Mouse (Mus musculus) Patski (cell line): ENCODE measurements around the gene Pip4k2a. TPM values are rescaled to one million over a fixed set of nuclear protein-coding genes. Genes with fewer than 3 reads are reported as not detected.

Experiments
- ATAC-seq: fragments of 100-300 bp; one replicate; pipeline ENCODE4 v1.8.0; 2021
- CTCF ChIA-PET: fragments of 350-600 bp; sonication (Branson Sonifier 250); formaldehyde crosslinking; loops from one replicate; lab custom pipeline; 2022; ENCODE audit warnings: inconsistent platforms; lab: Charles Lee
- POLR2A ChIA-PET: fragments of 350-600 bp; sonication (Branson Sonifier 250); formaldehyde crosslinking; loops from one replicate; lab custom pipeline; 2022; ENCODE audit warnings: antibody characterized with exemption, inconsistent platforms; lab: Charles Lee
- DNase-seq: peaks from one replicate; pipeline ENCODE4 v3.0.0-alpha.2; 2011; ENCODE audit warnings: low read depth, low spot score
- H3K27me3 ChIP-seq: fragments of 371-371 bp; one replicate; pipeline ENCODE4 v1.5.1; 2021
- CTCF ChIP-seq: fragments of 100-300 bp; IDR thresholded peaks from one replicate; pipeline ENCODE4 v1.5.1; 2021
- in situ Hi-C: fragments of 300-500 bp; cut with MboI; formaldehyde crosslinking; loops from 3 replicates; pipeline ENCODE4 v1.11.1; 2018; ENCODE audit warnings: low pct_unique_long_range_greater_than_20kb, mixed read lengths
- polyA plus RNA-seq: library from polyadenylated mRNA; unstranded; gene quantifications from one replicate; pipeline ENCODE4 v1.2.3, GENCODE M21; 2021

The Pip4k2a gene
- polyA plus RNA-seq, 1 experiment from 2014 or later = 17.6 TPM

GRCm38 (mm10) chr2:19006124-19006523 is 8.2 kb upstream of the Pip4k2a start:
- no peak for TF ChIP-seq CTCF
- POLR2A ChIA-PET = no interaction called here
- CTCF ChIA-PET = no interaction called here
- ATAC-seq = no peak
- peaks cover 4% of the 10 kb centered on the region for H3K27me3 ChIP-seq
- in situ Hi-C loops = no loop called here
- DNase-seq = no peak

GRCm38 (mm10) chr2:19004801-19005200 is 6.9 kb upstream of the Pip4k2a start:
- peaks cover 4% of the 10 kb centered on the region for H3K27me3 ChIP-seq
- in situ Hi-C loops = no loop called here
- CTCF ChIA-PET = no interaction called here
- no peak for ATAC-seq
- POLR2A ChIA-PET = no interaction called here
- TF ChIP-seq CTCF = no peak
- DNase-seq = no peak

GRCm38 (mm10) chr2:18999395-18999794 is 1.5 kb upstream of the Pip4k2a start:
- H3K27me3 ChIP-seq = no peaks in the 10 kb centered on the region
- in situ Hi-C loops = loop anchor here (10.0 kb wide), 2 partner anchors 235 to 325 kb away; partner anchors contain the start of genes Bmi1 and Commd3
- ATAC-seq (no peak), DNase-seq (no peak)
- ChIA-PET POLR2A (interaction anchor here (1.0 kb wide), 1 partner anchor 37 kb away, joined by 3 read pairs; no protein-coding TSS in a partner anchor), CTCF (no interaction called here)
- TF ChIP-seq CTCF = no peak

GRCm38 (mm10) chr2:18997387-18997971 is 447 bp downstream of the Pip4k2a start:
- POLR2A ChIA-PET = interaction anchor here (0.5 to 0.8 kb wide), 5 partner anchors 48 to 937 kb away, joined by 3 to 4 read pairs (median 3); no protein-coding TSS in a partner anchor
- CTCF ChIA-PET = interaction anchor here (1.6 to 2.0 kb wide), 3 partner anchors 66 to 125 kb away, joined by 4 to 5 read pairs (median 5); no protein-coding TSS in a partner anchor
- no peak for TF ChIP-seq CTCF
- ATAC-seq = peak; percentile 65
- in situ Hi-C loops = loop anchor here (10.0 kb wide), 2 partner anchors 233 to 323 kb away; partner anchors contain the start of genes Bmi1 and Commd3
- DNase-seq = no peak
- no peaks in the 10 kb centered on the region for H3K27me3 ChIP-seq

GRCm38 (mm10) chr2:18996451-18997211 is 1.3 kb downstream of the Pip4k2a start:
- DNase-seq (no peak), ATAC-seq (no peak)
- POLR2A ChIA-PET = interaction anchor here (0.5 to 0.8 kb wide), 2 partner anchors 73 to 936 kb away, joined by 4 to 6 read pairs; no protein-coding TSS in a partner anchor
- in situ Hi-C loops = loop anchor here (10.0 kb wide), 2 partner anchors 232 to 322 kb away; partner anchors contain the start of genes Bmi1 and Commd3
- CTCF ChIA-PET = interaction anchor here (1.7 to 2.0 kb wide), 2 partner anchors 65 to 124 kb away, joined by 5 read pairs; no protein-coding TSS in a partner anchor
- TF ChIP-seq CTCF = no peak
- H3K27me3 ChIP-seq = no peaks in the 10 kb centered on the region

- no peaks in the 10 kb centered on the region for H3K27me3 ChIP-seq
- ChIA-PET CTCF (interaction anchor here (0.8 to 2.1 kb wide), 2 partner anchors 53 to 77 kb away, joined by 3 to 4 read pairs; no protein-coding TSS in a partner anchor), POLR2A (interaction anchor here (0.7 kb wide), 1 partner anchor 95 kb away, joined by 6 read pairs; no protein-coding TSS in a partner anchor)
- in situ Hi-C loops = loop anchor here (5.0 to 10.0 kb wide), 3 partner anchors 121 to 318 kb away; partner anchors contain the start of genes Bmi1 and Commd3
- DNase-seq (no peak), ATAC-seq (peak; percentile 36)
- no peak for TF ChIP-seq CTCF
Measured at GRCm38 (mm10) chr2:18992512-18993510, 5.1 kb downstream of the Pip4k2a start.

- ATAC-seq (no peak), DNase-seq (no peak)
- ChIA-PET POLR2A (no interaction called here), CTCF (no interaction called here)
- no peaks in the 10 kb centered on the region for H3K27me3 ChIP-seq
- in situ Hi-C loops = no loop called here
- no peak for TF ChIP-seq CTCF
Measured at GRCm38 (mm10) chr2:18988885-18989284, 9.0 kb downstream of the Pip4k2a start.

- H3K27me3 ChIP-seq = no peaks in the 10 kb centered on the region
- DNase-seq = no peak
- ChIA-PET CTCF (interaction anchor here (0.6 kb wide), 1 partner anchor 63 kb away, joined by 3 read pairs; no protein-coding TSS in a partner anchor), POLR2A (interaction anchor here (0.7 kb wide), 1 partner anchor 177 kb away, joined by 6 read pairs; no protein-coding TSS in a partner anchor)
- in situ Hi-C loops = no loop called here
- ATAC-seq = no peak
- no peak for TF ChIP-seq CTCF
Measured at GRCm38 (mm10) chr2:18985506-18985905, 12.4 kb downstream of the Pip4k2a start.

GRCm38 (mm10) chr2:18984095-18984847 is 13.7 kb downstream of the Pip4k2a start:
- H3K27me3 ChIP-seq = no peaks in the 10 kb centered on the region
- ATAC-seq = no peak
- in situ Hi-C loops = no loop called here
- no peak for TF ChIP-seq CTCF
- no peak for DNase-seq
- CTCF ChIA-PET = no interaction called here
- POLR2A ChIA-PET = interaction anchor here (0.8 kb wide), 1 partner anchor 18 kb away, joined by 3 read pairs; no protein-coding TSS in a partner anchor
